Mouse (Mus musculus) frontal cortex, adult (tissue): ENCODE measurements at regions not wholly inside any gene's neighbourhood (a gene's known extent, or its start where the extent isn't known, plus 50 kb on each side); places are given as distances from the start of the nearest gene placed in this dataset.

Source experiments
- ATAC-seq: cut with Nextera tagmentation; 2 replicates; pipeline ENCODE4 v1.9.2; 2017; ENCODE audit warnings: mild to moderate bottlenecking, moderate library complexity, mixed read lengths; ENCODE audit not compliant: low TSS enrichment

DNA sequence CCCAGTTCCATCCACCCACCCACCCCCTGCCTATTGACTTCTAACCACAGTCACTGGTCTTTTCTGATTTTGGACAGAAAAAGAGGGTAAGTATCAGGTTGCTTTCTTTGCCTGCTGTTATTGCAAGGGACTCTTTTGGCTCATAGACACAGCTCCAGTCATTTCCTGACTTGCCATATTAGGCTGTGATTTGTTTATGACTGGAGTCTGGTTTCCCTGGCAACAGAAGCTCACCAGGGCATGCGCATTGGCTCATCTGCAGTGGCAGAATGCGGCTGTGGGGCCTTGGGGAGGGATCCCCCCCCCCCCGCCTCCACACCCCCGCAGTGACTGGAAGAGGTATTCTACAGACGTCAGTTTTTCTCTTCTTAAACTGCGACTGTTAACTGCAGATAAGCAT lies 65.9 kb downstream of the Cdr1 start:
- peak; percentile 85 for ATAC-seq

GRCm38 (mm10) chrX:61117368-61117767 lies 68.0 kb downstream of the Cdr1 start:
- ATAC-seq: peak; percentile 55

DNA sequence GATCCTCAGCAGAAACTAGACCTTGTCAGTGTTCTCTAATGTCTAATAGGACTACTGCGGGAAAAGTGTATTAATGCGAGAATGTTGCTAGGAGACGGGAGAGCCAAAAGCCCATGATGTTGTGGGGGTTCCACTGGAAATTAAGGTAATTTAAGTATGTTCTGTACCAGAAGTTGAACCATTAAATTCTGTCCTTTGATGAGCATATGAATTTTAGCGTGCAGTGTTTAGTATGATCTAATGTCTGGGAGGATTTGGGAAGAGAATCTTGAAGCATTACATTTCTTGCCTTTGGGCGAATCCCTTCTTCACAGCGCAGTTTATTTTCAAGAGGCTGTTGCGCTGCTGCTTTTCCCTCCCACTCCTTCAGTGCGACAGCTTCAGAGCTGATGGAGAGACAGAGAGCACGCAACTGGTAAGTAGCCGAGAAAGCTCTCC lies 69.3 kb downstream of the Cdr1 start:
- ATAC-seq: peak; percentile 79
